Mouse (Mus musculus) liver, embryonic 14.5 days (tissue): ENCODE measurements around the gene Dapk1. TPM values are rescaled to one million over a fixed set of nuclear protein-coding genes. Genes with fewer than 3 reads are reported as not detected.

Experiments used
- ATAC-seq: fragments of 200-750 bp; cut with Nextera tagmentation; 2 replicates; pipeline ENCODE4 v1.8.0; 2017; ENCODE audit warnings: moderate number of reproducible peaks, mild to moderate bottlenecking, moderate library complexity; ENCODE audit not compliant: insufficient read depth
- DNase-seq, 3 experiments: peaks; one replicate each; pipeline ENCODE4 v3.0.0-alpha.2; 2012 to 2013; ENCODE audit warnings: low read depth in 3 of 3, low spot score in 3 of 3
- H3K27ac ChIP-seq: fragments of 300-500 bp; sonication (generic); 2 replicates; pipeline ENCODE4 v1.5.1; 2014; ENCODE audit warnings: moderate library complexity, mild to moderate bottlenecking, control low read depth, inconsistent platforms
- H3K27me3 ChIP-seq: fragments of 300-500 bp; sonication (generic); 2 replicates; pipeline ENCODE4 v1.6.1; 2014; ENCODE audit warnings: mild to moderate bottlenecking, low read length, moderate library complexity; ENCODE audit not compliant: control insufficient read depth, insufficient read depth
- H3K36me3 ChIP-seq: fragments of 300-500 bp; sonication (generic); replicated peaks from 2 replicates; pipeline ENCODE4 v1.6.1; 2014; ENCODE audit warnings: low read depth; ENCODE audit not compliant: control insufficient read depth, insufficient read depth
- H3K4me1 ChIP-seq, 2 experiments: fragments of 200-500 bp in 1 of 2; fragments of 300-500 bp in 1 of 2; sonication (generic) in 1 of 2; replicated peaks; 2 replicates each; pipeline ENCODE4 v1.6.1; 2012 to 2014; ENCODE audit warnings: antibody characterized with exemption in 1 of 2, inconsistent platforms in 1 of 2, low read length in 1 of 2; ENCODE audit not compliant: control insufficient read depth in 2 of 2, insufficient read depth in 2 of 2
- H3K4me2 ChIP-seq: fragments of 300-500 bp; sonication (generic); 2 replicates; pipeline ENCODE4 v1.6.1; 2014; ENCODE audit warnings: low read depth, mild to moderate bottlenecking, control low read depth, moderate library complexity
- H3K4me3 ChIP-seq, 2 experiments: fragments of 200-500 bp in 1 of 2; fragments of 300-500 bp in 1 of 2; sonication (generic) in 1 of 2; 2 replicates each; pipeline ENCODE4 v1.5.1; 2012 to 2014; ENCODE audit warnings: low read depth in 2 of 2, low read length in 2 of 2, mild to moderate bottlenecking in 2 of 2, control low read depth in 1 of 2, inconsistent platforms in 1 of 2, moderate library complexity in 1 of 2; ENCODE audit not compliant: insufficient read depth in 1 of 2
- H3K9ac ChIP-seq: fragments of 300-500 bp; sonication (generic); replicated peaks from 2 replicates; pipeline ENCODE4 v1.6.1; 2014; ENCODE audit warnings: mild to moderate bottlenecking, control low read depth, moderate library complexity
- H3K9me3 ChIP-seq: fragments of 300-500 bp; sonication (generic); 2 replicates; pipeline ENCODE4 v1.6.1; 2016; ENCODE audit warnings: low read length, mixed read lengths; ENCODE audit not compliant: control insufficient read depth
- CTCF ChIP-seq: IDR thresholded peaks from 2 replicates; pipeline ENCODE4 v1.5.1; 2016; ENCODE audit warnings: antibody characterized with exemption, low read depth, control low read depth
- EP300 ChIP-seq: IDR thresholded peaks from 2 replicates; pipeline ENCODE4 v1.6.1; 2016; ENCODE audit warnings: antibody characterized with exemption, low read depth
- WGBS: fragments of 180-500 bp; shearing (Covaris S2); extraction: QIAGEN DNeasy Blood & Tissue Kit; methylation state at CpG from one replicate; pipeline ENCODE4 v1.1.7; 2014; ENCODE audit not compliant: insufficient replicate concordance; 5-methylcytosine and 5-hydroxymethylcytosine counted together
- polyA plus RNA-seq, 2 experiments: library from polyadenylated mRNA; depleted of rRNA in 1 of 2; stranded (reverse) in 1 of 2; unstranded in 1 of 2; fragments of >200 nt; fragmentation: Nextera tagmentation in 1 of 2; extraction: Ambion mirVana in 1 of 2; gene quantifications; 2 replicates each; pipeline versions ENCODE4 v1.2.1 to v1.2.3; 2012 to 2014

Gene Dapk1
- polyA plus RNA-seq, 2 experiments: 4.8 to 7.1 TPM

- no peak for ATAC-seq
- Histone ChIP-seq H3K36me3 (no peaks in the 10 kb centered on the region), H3K9ac (no peak overlapping the region), H3K4me1 (no peaks in the 10 kb centered on the region), H3K9me3 (no peaks in the 10 kb centered on the region), H3K4me2 (no peak overlapping the region), H3K27me3 (no peaks in the 10 kb centered on the region), H3K27ac (no peak overlapping the region), H3K4me3 (no peak overlapping the region)
- no peak for DNase-seq
- TF ChIP-seq CTCF (no peak), EP300 (no peak)
- WGBS: 51% methylated on average over 3 of the region's 3 CpGs
Measured at GRCm38 (mm10) chr13:60729055-60729402, 127.3 kb downstream of the Dapk1 start.

GRCm38 (mm10) chr13:60730587-60730986 lies 128.8 kb downstream of the Dapk1 start:
- no peak overlapping the region for H3K27ac ChIP-seq
- DNase-seq (no peak), ATAC-seq (no peak)
- no peaks in the 10 kb centered on the region for H3K27me3 ChIP-seq
- no peak overlapping the region for H3K4me2 ChIP-seq
- H3K36me3 ChIP-seq: no peaks in the 10 kb centered on the region
- no peak overlapping the region for H3K9ac ChIP-seq
- H3K9me3 ChIP-seq: no peaks in the 10 kb centered on the region
- no peak for TF ChIP-seq EP300
- no peak for TF ChIP-seq CTCF
- H3K4me1 ChIP-seq: no peaks in the 10 kb centered on the region
- 79% methylated on average over 7 of the region's 7 CpGs for WGBS
- no peak overlapping the region for H3K4me3 ChIP-seq

- no peaks in the 10 kb centered on the region for H3K27me3 ChIP-seq
- H3K4me3 ChIP-seq: no peak overlapping the region
- WGBS: 66% methylated on average over 3 of the region's 3 CpGs
- ATAC-seq: no peak
- TF ChIP-seq EP300 (no peak), CTCF (no peak)
- no peak overlapping the region for H3K27ac ChIP-seq
- H3K4me1 ChIP-seq: peaks cover 0 to 4% of the 10 kb centered on the region in 2 experiments; a peak in 1 of 4 replicates
- no peak overlapping the region for H3K4me2 ChIP-seq
- H3K9ac ChIP-seq: no peak overlapping the region
- H3K36me3 ChIP-seq: no peaks in the 10 kb centered on the region
- H3K9me3 ChIP-seq: no peaks in the 10 kb centered on the region
- no peak for DNase-seq
Measured at GRCm38 (mm10) chr13:60731001-60731400, 129.3 kb downstream of the Dapk1 start.

- TF ChIP-seq EP300 (no peak), CTCF (no peak)
- H3K4me1 ChIP-seq: peaks cover 6 to 23% of the 10 kb centered on the region in 2 experiments
- no peak for DNase-seq
- no peak overlapping the region for H3K27ac ChIP-seq
- H3K27me3 ChIP-seq: no peaks in the 10 kb centered on the region
- 84% methylated on average over 9 of the region's 9 CpGs for WGBS
- no peak overlapping the region for H3K9ac ChIP-seq
- no peaks in the 10 kb centered on the region for H3K9me3 ChIP-seq
- H3K36me3 ChIP-seq: no peaks in the 10 kb centered on the region
- H3K4me2 ChIP-seq: no peak overlapping the region
- no peak overlapping the region for H3K4me3 ChIP-seq
- no peak for ATAC-seq
Measured at GRCm38 (mm10) chr13:60735306-60735705, 133.6 kb downstream of the Dapk1 start.

GRCm38 (mm10) chr13:60736421-60737105 lies 134.8 kb downstream of the Dapk1 start:
- Histone ChIP-seq H3K4me2 (no peak overlapping the region), H3K4me1 (peaks cover 6 to 23% of the 10 kb centered on the region in 2 experiments), H3K36me3 (no peaks in the 10 kb centered on the region), H3K9ac (no peak overlapping the region), H3K27me3 (no peaks in the 10 kb centered on the region), H3K27ac (no peak overlapping the region; the same call in 1 of the 2 replicates), H3K9me3 (no peaks in the 10 kb centered on the region), H3K4me3 (no peak overlapping the region)
- peak; percentile 61 for ATAC-seq
- 73% methylated on average over 13 of the region's 13 CpGs for WGBS
- TF ChIP-seq EP300: 0 out of 2 replicates have a peak, but pooled peaks have one; percentile 15
- TF ChIP-seq CTCF: no peak
- no peak for DNase-seq
